Mouse (Mus musculus) CH12.LX (cell line): ENCODE measurements around the gene Ppp6r1.

ENCODE experiments used
- CHD1 ChIP-seq: IDR thresholded peaks from 2 replicates; pipeline ENCODE4 v1.6.1; 2012; ENCODE audit warnings: low read depth, low read length, improper control_type of control experiment, inconsistent platforms
- CHD2 ChIP-seq: IDR thresholded peaks from 2 replicates; pipeline ENCODE4 v1.6.1; 2011; ENCODE audit warnings: low read length, improper control_type of control experiment
- CTCF ChIP-seq, 2 experiments: IDR thresholded peaks in 1 of 2; conservative IDR thresholded peaks in 1 of 2; 2 replicates each; pipeline ENCODE4 v1.5.1; 2011 to 2012; ENCODE audit warnings: low read depth in 2 of 2, low read length in 2 of 2, improper control_type of control experiment in 1 of 2, inconsistent platforms in 1 of 2, mild to moderate bottlenecking in 1 of 2, moderate library complexity in 1 of 2
- EP300 ChIP-seq: IDR thresholded peaks from 2 replicates; pipeline ENCODE4 v1.6.1; 2011; ENCODE audit warnings: low read length, improper control_type of control experiment
- GABPA ChIP-seq: IDR thresholded peaks from 2 replicates; pipeline ENCODE4 v1.6.1; 2012; ENCODE audit warnings: low read depth, low read length, improper control_type of control experiment, inconsistent platforms; ENCODE audit not compliant: insufficient replicate concordance
- IRF4 ChIP-seq: IDR thresholded peaks from 2 replicates; pipeline ENCODE4 v1.6.1; 2014; ENCODE audit warnings: low read depth, mild to moderate bottlenecking, inconsistent platforms, low read length, improper control_type of control experiment
- JUND ChIP-seq: conservative IDR thresholded peaks from 2 replicates; pipeline ENCODE4 v1.6.1; 2011; ENCODE audit warnings: low read depth, low read length, improper control_type of control experiment
- KAT2A ChIP-seq: IDR thresholded peaks from 2 replicates; pipeline ENCODE4 v1.6.1; 2012; ENCODE audit warnings: low read length, improper control_type of control experiment, inconsistent platforms; ENCODE audit not compliant: insufficient replicate concordance
- NRF1 ChIP-seq: IDR thresholded peaks from 2 replicates; pipeline ENCODE4 v1.6.1; 2014; ENCODE audit warnings: low read depth, mild to moderate bottlenecking, inconsistent platforms, low read length, improper control_type of control experiment, moderate library complexity
- POLR2A ChIP-seq: IDR thresholded peaks from 2 replicates; pipeline ENCODE4 v1.6.1; 2011; ENCODE audit warnings: low read depth, mild to moderate bottlenecking, improper control_type of control experiment, low read length
- TCF12 ChIP-seq: IDR thresholded peaks from 2 replicates; pipeline ENCODE4 v1.6.1; 2014; ENCODE audit warnings: low read depth, mild to moderate bottlenecking, inconsistent platforms, low read length, improper control_type of control experiment
- USF1 ChIP-seq: IDR thresholded peaks from 2 replicates; pipeline ENCODE4 v1.6.1; 2014; ENCODE audit warnings: low read depth, mild to moderate bottlenecking, inconsistent platforms, low read length, improper control_type of control experiment

GRCm38 (mm10) chr7:4675200-4675599 is 16.4 kb upstream of the Ppp6r1 start:
- TF ChIP-seq CTCF (conservative IDR thresholded peaks at IDR 0.05 in 1 of 2, IDR thresholded peaks at IDR 0.05 in 1 of 2; ENCODE audit: low read depth in 2 of 2, low read length in 2 of 2) (no peak), TCF12 (no peak), CHD2 (no peak), USF1 (no peak), IRF4 (no peak), NRF1 (no peak), GABPA (no peak), KAT2A (no peak), CHD1 (no peak), POLR2A (no peak), EP300 (no peak), JUND (no peak)
